In the genomic region with DNA sequence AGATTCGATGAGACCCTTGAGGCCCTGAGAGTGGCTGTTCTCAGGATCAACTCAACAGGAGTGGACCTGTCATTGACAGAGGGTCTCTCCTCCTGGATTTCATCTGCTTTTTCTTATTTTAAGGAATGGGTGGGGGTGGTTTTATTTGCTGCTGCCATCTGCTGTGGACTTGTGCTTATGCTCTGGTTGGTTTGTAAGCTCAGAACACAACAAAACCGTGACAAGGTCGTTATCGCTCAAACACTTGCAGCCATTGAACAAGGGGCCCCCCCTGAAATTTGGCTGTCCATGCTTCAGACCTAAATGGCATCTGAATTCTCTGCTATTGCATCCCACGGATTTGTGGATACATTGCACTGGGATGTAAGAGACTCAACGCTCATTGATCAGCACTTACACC, we compare ENCODE assay signal across 15 mouse cellular contexts. TPM values are rescaled to one million over a fixed set of nuclear protein-coding genes. Genes with fewer than 3 reads are reported as not detected.
"Had no signal": no experiment of that assay in that cellular context is flagged by ENCODE, and none has a peak within 500 bp of the region (broad histone marks: within the 10 kb centered on the region; RNA-seq: fewer than 3 reads in every experiment).

No protein-coding gene starts in this region.

RNA-seq across cellular contexts. Expression of a gene that starts 34.1 kb away (rescaled TPM):
- polyA plus RNA-seq: embryonic facial prominence, embryonic 13.5 days; embryonic facial prominence, embryonic 14.5 days; embryonic facial prominence, embryonic 15.5 days; erythroblast, embryonic 14.5 days; forebrain, embryonic 10.5 days; forebrain, embryonic 12.5 days; forebrain, embryonic 13.5 days; forebrain, embryonic 14.5 days; forebrain, embryonic 15.5 days; forebrain, embryonic 16.5 days; forebrain, postnatal 0 days; frontal cortex, adult 2 months; gonadal fat pad, adult 2 months; heart, adult 2 months; heart, embryonic 12.5 days had no signal
